Mouse (Mus musculus) forebrain, embryonic 10.5 days (tissue): Measurements from ENCODE around the gene Mei1. TPM values are rescaled to one million over a fixed set of nuclear protein-coding genes. Genes with fewer than 3 reads are reported as not detected.

Experiments used
- DNase-seq: peaks from one replicate; pipeline ENCODE4 v3.0.0-alpha.2; 2017; ENCODE audit warnings: low spot score; ENCODE audit errors: extremely low spot score
- H3K27ac ChIP-seq: fragments of 300-500 bp; sonication (generic); 2 replicates; pipeline ENCODE4 v1.5.1; 2016; ENCODE audit warnings: mild to moderate bottlenecking
- H3K27me3 ChIP-seq: fragments of 300-500 bp; sonication (generic); 2 replicates; pipeline ENCODE4 v1.6.1; 2016; ENCODE audit warnings: mild to moderate bottlenecking; ENCODE audit not compliant: poor library complexity, severe bottlenecking
- H3K36me3 ChIP-seq: fragments of 300-500 bp; sonication (generic); replicated peaks from 2 replicates; pipeline ENCODE4 v1.6.1; 2016; ENCODE audit warnings: mild to moderate bottlenecking, moderate library complexity
- H3K4me1 ChIP-seq: fragments of 300-500 bp; sonication (generic); 2 replicates; pipeline ENCODE4 v1.6.1; 2016
- H3K4me3 ChIP-seq: fragments of 300-500 bp; sonication (generic); 2 replicates; pipeline ENCODE4 v1.5.1; 2016; ENCODE audit warnings: mild to moderate bottlenecking, moderate library complexity
- H3K9me3 ChIP-seq: fragments of 300-500 bp; sonication (generic); 2 replicates; pipeline ENCODE4 v1.6.1; 2016; ENCODE audit warnings: mild to moderate bottlenecking, moderate library complexity
- WGBS: fragments of 180-500 bp; shearing (Covaris S2); methylation state at CpG from one replicate; pipeline ENCODE4 v1.1.7; 2016; 5-methylcytosine and 5-hydroxymethylcytosine counted together
- polyA plus RNA-seq: library from polyadenylated mRNA; unstranded; fragments of >200 nt; fragmentation: Nextera tagmentation; extraction: Ambion mirVana; gene quantifications from 2 replicates; pipeline ENCODE4 v1.2.1, GENCODE M21; 2016

The Mei1 gene
- polyA plus RNA-seq, 1 experiment from 2014 or later: 0.11 TPM

DNA sequence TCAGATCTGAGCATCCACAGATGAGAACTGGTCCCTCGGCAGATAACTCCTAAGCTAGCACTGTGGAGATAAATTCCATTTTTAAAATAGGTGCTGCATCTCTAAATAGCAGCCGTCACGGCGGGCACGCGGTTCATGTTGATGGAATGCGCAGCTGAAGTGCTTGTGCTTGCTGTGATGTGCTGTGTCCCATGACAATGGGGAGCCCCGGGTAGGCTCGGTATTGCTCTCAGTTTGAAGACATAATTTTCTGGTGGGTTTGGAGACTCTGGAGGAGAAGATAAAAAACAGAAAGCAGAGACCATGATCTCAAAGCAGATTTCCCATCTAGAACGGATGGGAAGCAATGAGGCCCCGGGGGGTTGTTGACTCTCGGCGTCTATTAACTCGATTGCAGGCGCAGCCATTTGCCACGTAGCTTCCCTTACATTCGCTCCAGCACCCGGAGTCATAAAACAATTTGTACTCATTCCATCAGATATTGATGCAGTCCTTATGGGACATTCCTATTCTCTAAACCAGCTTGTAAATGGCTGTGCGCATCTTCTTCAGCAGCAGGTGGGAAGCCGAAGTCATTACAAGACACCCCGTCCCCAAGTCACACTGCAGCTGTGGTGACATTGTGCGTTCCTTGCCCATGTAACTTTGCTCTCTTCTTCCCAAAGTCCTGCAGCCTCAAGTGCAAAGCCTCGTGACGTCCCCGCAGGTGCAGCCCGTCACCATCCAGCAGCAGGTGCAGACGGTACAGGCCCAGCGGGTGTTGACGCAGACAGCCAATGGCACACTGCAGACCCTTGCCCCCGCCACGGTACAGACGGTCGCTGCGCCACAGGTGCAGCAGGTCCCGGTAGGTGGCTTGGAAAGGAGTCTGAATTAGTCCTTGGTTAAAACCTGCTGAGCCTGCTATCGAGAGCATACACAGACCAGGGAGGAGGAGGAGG lies 100.9 kb downstream of the Mei1 start:
- H3K27ac ChIP-seq: no peak overlapping the region
- 91% methylated on average over 36 of the region's 36 CpGs for WGBS
- no peaks in the 10 kb centered on the region for H3K27me3 ChIP-seq
- DNase-seq: no peak
- no peaks in the 10 kb centered on the region for H3K9me3 ChIP-seq
- H3K4me1 ChIP-seq: peaks cover 29% of the 10 kb centered on the region
- H3K4me3 ChIP-seq: no peak overlapping the region
- H3K36me3 ChIP-seq: peaks cover 78% of the 10 kb centered on the region

DNA sequence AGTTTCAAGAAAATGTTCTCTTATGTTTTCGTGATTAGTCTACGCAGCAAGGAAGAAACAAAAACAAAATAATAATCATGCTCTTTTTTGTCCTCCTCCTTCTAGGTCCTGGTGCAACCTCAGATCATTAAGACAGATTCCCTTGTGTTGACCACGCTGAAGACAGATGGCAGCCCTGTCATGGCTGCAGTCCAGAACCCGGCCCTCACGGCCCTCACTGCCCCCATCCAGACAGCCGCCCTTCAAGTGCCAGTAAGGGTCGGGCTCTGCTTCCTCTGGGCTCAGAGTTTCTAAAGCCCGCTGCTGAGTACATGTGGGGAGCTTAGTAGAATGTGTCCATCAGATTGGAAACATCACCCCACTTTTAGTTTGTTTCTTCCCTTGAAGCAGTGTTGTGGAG lies 102.9 kb downstream of the Mei1 start:
- Histone ChIP-seq H3K9me3 (no peaks in the 10 kb centered on the region), H3K27me3 (no peaks in the 10 kb centered on the region), H3K4me1 (peaks cover 9% of the 10 kb centered on the region), H3K4me3 (no peak overlapping the region), H3K36me3 (peaks cover 97% of the 10 kb centered on the region), H3K27ac (no peak overlapping the region)
- DNase-seq: no peak
- WGBS: 90% methylated on average over 8 of the region's 8 CpGs

DNA sequence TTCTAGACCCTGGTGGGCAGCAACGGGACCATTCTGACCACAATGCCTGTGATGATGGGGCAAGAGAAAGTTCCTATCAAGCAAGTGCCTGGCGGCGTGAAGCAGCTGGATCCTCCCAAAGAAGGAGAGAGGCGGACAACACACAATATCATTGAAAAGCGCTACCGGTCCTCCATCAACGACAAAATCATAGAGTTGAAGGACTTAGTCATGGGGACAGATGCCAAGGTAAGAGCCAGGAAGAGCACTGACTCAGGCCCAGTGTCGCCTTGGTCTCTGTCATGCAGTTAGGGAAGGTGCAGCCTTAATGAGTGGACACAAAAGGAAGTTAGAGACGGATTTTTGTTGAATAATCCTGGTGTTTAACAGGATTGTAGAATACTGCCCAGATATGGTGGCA lies 105.3 kb downstream of the Mei1 start:
- H3K36me3 ChIP-seq: peaks cover 100% of the 10 kb centered on the region
- no peaks in the 10 kb centered on the region for H3K4me1 ChIP-seq
- WGBS: 95% methylated on average over 9 of the region's 9 CpGs
- no peaks in the 10 kb centered on the region for H3K27me3 ChIP-seq
- peaks cover 4% of the 10 kb centered on the region; the same call in 1 of the 2 replicates for H3K9me3 ChIP-seq
- no peak overlapping the region for H3K27ac ChIP-seq
- DNase-seq: no peak
- no peak overlapping the region for H3K4me3 ChIP-seq

Other genes with a start within 250 kb of the Mei1 start
- 20.1 and 20.3 TPM in 2 replicates for gene Tob2, start 211.2 kb upstream of the Mei1 start, polyA plus RNA-seq
- 255 and 271 TPM in 2 replicates for gene Phf5a, start 198.1 kb upstream of the Mei1 start, polyA plus RNA-seq
- 147 and 148 TPM in 2 replicates for gene Aco2, start 197.7 kb upstream of the Mei1 start, polyA plus RNA-seq
- gene Polr3h, start 143.8 kb upstream of the Mei1 start, polyA plus RNA-seq: 84.0 and 90.8 TPM in 2 replicates
- gene Csdc2, start 133.2 kb upstream of the Mei1 start, polyA plus RNA-seq: 9.2 and 10.7 TPM in 2 replicates
- gene Pmm1, start 109.1 kb upstream of the Mei1 start, polyA plus RNA-seq: 37.1 and 39.3 TPM in 2 replicates
- gene 1700029P11Rik, start 89.5 kb upstream of the Mei1 start, polyA plus RNA-seq: not detected in 2 replicates
- 90.8 and 94.9 TPM in 2 replicates for gene Xrcc6, start 82.2 kb upstream of the Mei1 start, polyA plus RNA-seq
- 35.2 and 36.5 TPM in 2 replicates for gene Desi1, start 36.1 kb upstream of the Mei1 start, polyA plus RNA-seq
- gene Snu13, start 22.4 kb upstream of the Mei1 start, polyA plus RNA-seq: 386 and 402 TPM in 2 replicates
- not detected in 2 replicates for gene 4930407I10Rik, start 10.8 kb upstream of the Mei1 start, polyA plus RNA-seq
- 22.9 and 24.0 TPM in 2 replicates for gene Ccdc134, start 57.9 kb downstream of the Mei1 start, polyA plus RNA-seq
- gene Srebf2, start 77.2 kb downstream of the Mei1 start, polyA plus RNA-seq: 207 and 227 TPM in 2 replicates
- gene Shisa8, start 142.8 kb downstream of the Mei1 start, polyA plus RNA-seq: 0.87 and 0.95 TPM in 2 replicates
- 0.18 TPM in 1 of 2 replicates, not detected in the other for gene Tnfrsf13c, start 154.4 kb downstream of the Mei1 start, polyA plus RNA-seq
- gene Cenpm, start 174.8 kb downstream of the Mei1 start, polyA plus RNA-seq: 95.1 and 97.3 TPM in 2 replicates
- 0.26 TPM in 1 of 2 replicates, not detected in the other for gene 1500009C09Rik, start 182.4 kb downstream of the Mei1 start, polyA plus RNA-seq
- 62.1 and 62.5 TPM in 2 replicates for gene Sept3, start 204.9 kb downstream of the Mei1 start, polyA plus RNA-seq
- 0.10 and 0.11 TPM in 2 replicates for gene Wbp2nl, start 229.0 kb downstream of the Mei1 start, polyA plus RNA-seq